Mouse (Mus musculus) thymus, adult 2 months (tissue): ENCODE results near the gene Klhl10. TPM values are rescaled to one million over a fixed set of nuclear protein-coding genes. Genes with fewer than 3 reads are reported as not detected.
A peak's percentile ranks its signal among the peaks of the same experiment; 100 is the strongest.

Source experiments
- DNase-seq: peaks from one replicate; pipeline ENCODE4 v3.0.0; 2021
- H3K27ac ChIP-seq: fragments of 200-500 bp; 2 replicates; pipeline ENCODE4 v1.5.1; 2012; ENCODE audit warnings: low read length, control low read depth; ENCODE audit not compliant: control insufficient read depth, insufficient read depth
- H3K27me3 ChIP-seq: fragments of 200-500 bp; 2 replicates; pipeline ENCODE4 v1.6.1; 2012; ENCODE audit warnings: mild to moderate bottlenecking, low read length, moderate library complexity, mixed read lengths; ENCODE audit not compliant: control insufficient read depth, insufficient read depth
- H3K36me3 ChIP-seq: fragments of 200-500 bp; 2 replicates; pipeline ENCODE4 v1.6.1; 2012; ENCODE audit warnings: mild to moderate bottlenecking, low read length, moderate library complexity; ENCODE audit not compliant: control insufficient read depth, insufficient read depth
- H3K4me1 ChIP-seq: fragments of 200-500 bp; replicated peaks from 2 replicates; pipeline ENCODE4 v1.6.1; 2012; ENCODE audit warnings: low read length; ENCODE audit not compliant: control insufficient read depth, insufficient read depth
- H3K4me3 ChIP-seq: fragments of 200-500 bp; 2 replicates; pipeline ENCODE4 v1.5.1; 2012; ENCODE audit warnings: mild to moderate bottlenecking, low read length, control low read depth, moderate library complexity; ENCODE audit not compliant: control insufficient read depth, insufficient read depth
- CTCF ChIP-seq: fragments of 200-500 bp; IDR thresholded peaks from 2 replicates; pipeline ENCODE4 v1.5.1; 2012; ENCODE audit warnings: mild to moderate bottlenecking, control low read depth, low read length, moderate library complexity, borderline replicate concordance; ENCODE audit not compliant: control insufficient read depth, poor library complexity, insufficient read depth; ENCODE audit errors: extremely low read depth
- POLR2A ChIP-seq: fragments of 200-500 bp; IDR thresholded peaks from 2 replicates; pipeline ENCODE4 v1.6.1; 2012; ENCODE audit warnings: mild to moderate bottlenecking, low read length, control low read depth, moderate library complexity; ENCODE audit not compliant: control insufficient read depth, poor library complexity, insufficient read depth; ENCODE audit errors: extremely low read depth
- WGBS: fragments of 180-500 bp; shearing (Covaris S2); methylation state at CpG from one replicate; pipeline ENCODE4 v1.1.7; 2018; 5-methylcytosine and 5-hydroxymethylcytosine counted together
- polyA plus RNA-seq: library from polyadenylated mRNA; depleted of rRNA; stranded (reverse); fragments of >200 nt; gene quantifications from 2 replicates; pipeline ENCODE4 v1.2.3, GENCODE M21; 2012

Gene Klhl10
- polyA plus RNA-seq, 1 experiment, result 0.58 TPM

GRCm38 (mm10) chr11:100396886-100397599 lies 44.7 kb upstream of the Klhl10 start:
- H3K27me3 ChIP-seq, result no peaks in the 10 kb centered on the region

GRCm38 (mm10) chr11:100397600-100398389 lies 43.9 kb upstream of the Klhl10 start, which contains the start of gene Jup:
Gene Jup (minus strand): TSS chr11:100397763.
- Histone ChIP-seq H3K36me3 (no peaks in the 10 kb centered on the region), H3K4me3 (peak within 1 kb of the TSS; percentile 60), H3K27ac (peak within 1 kb of the TSS; percentile 32), H3K4me1 (peaks cover 61% of the 10 kb centered on the region), H3K27me3 (no peaks in the 10 kb centered on the region)
- 0 out of 2 replicates have a peak, but pooled peaks have one; percentile 6 for TF ChIP-seq CTCF
- TF ChIP-seq POLR2A, result peak; percentile 71; the same call in 1 of the 2 replicates
- WGBS, result 8% methylated on average over 37 of the region's 37 CpGs
- DNase-seq, result peak; percentile 94

More at GRCm38 (mm10) chr11:100396886-100397599, 44.7 kb upstream of the Klhl10 start:
- TF ChIP-seq POLR2A, result 0 out of 2 replicates have a peak, but pooled peaks have one; percentile 28
- peak; percentile 47; the same call in 1 of the 2 replicates for TF ChIP-seq CTCF
- whole genome bisulfite sequencing, result 4% methylated on average over 42 of the region's 42 CpGs
- H3K4me3 ChIP-seq, result peak overlapping the region; percentile 60
- peak; percentile 67 for DNase-seq
- H3K27ac ChIP-seq, result peak overlapping the region; percentile 32
- H3K4me1 ChIP-seq, result peaks cover 61% of the 10 kb centered on the region
- no peaks in the 10 kb centered on the region for H3K36me3 ChIP-seq

- no peak overlapping the region for H3K4me3 ChIP-seq
- no peak for DNase-seq
- H3K27ac ChIP-seq, result no peak overlapping the region
- no peaks in the 10 kb centered on the region for H3K27me3 ChIP-seq
- H3K36me3 ChIP-seq, result no peaks in the 10 kb centered on the region
- WGBS, result 90% methylated on average over 7 of the region's 7 CpGs
- H3K4me1 ChIP-seq, result peaks cover 57% of the 10 kb centered on the region
- TF ChIP-seq POLR2A, result no peak
Observed at GRCm38 (mm10) chr11:100398517-100398916, 43.2 kb upstream of the Klhl10 start.

- 24% methylated on average over 9 of the region's 9 CpGs for WGBS
- Histone ChIP-seq H3K27me3 (no peaks in the 10 kb centered on the region), H3K4me1 (peaks cover 52% of the 10 kb centered on the region), H3K36me3 (no peaks in the 10 kb centered on the region), H3K27ac (peak overlapping the region; percentile 89), H3K4me3 (no peak overlapping the region)
- TF ChIP-seq CTCF (no peak), POLR2A (no peak)
- DNase-seq, result peak; percentile 59
Observed at GRCm38 (mm10) chr11:100399320-100399719, 42.4 kb upstream of the Klhl10 start.

GRCm38 (mm10) chr11:100399727-100400538 lies 41.8 kb upstream of the Klhl10 start:
- H3K4me3 ChIP-seq, result no peak overlapping the region
- TF ChIP-seq CTCF (no peak), POLR2A (no peak)
- 87% methylated on average over 12 of the region's 12 CpGs for WGBS
- H3K27ac ChIP-seq, result peak overlapping the region; percentile 20; the same call in 1 of the 2 replicates
- no peaks in the 10 kb centered on the region for H3K36me3 ChIP-seq
- peaks cover 47% of the 10 kb centered on the region for H3K4me1 ChIP-seq
- H3K27me3 ChIP-seq, result no peaks in the 10 kb centered on the region
- DNase-seq, result no peak

- 82% methylated on average over 6 of the region's 6 CpGs for WGBS
- Histone ChIP-seq H3K4me1 (peaks cover 40% of the 10 kb centered on the region), H3K27ac (no peak overlapping the region)
Observed at GRCm38 (mm10) chr11:100400842-100401241, 40.9 kb upstream of the Klhl10 start.

More at GRCm38 (mm10) chr11:100400842-100401241, 40.9 kb upstream of the Klhl10 start:
- DNase-seq, result no peak
- no peaks in the 10 kb centered on the region for H3K27me3 ChIP-seq
- TF ChIP-seq POLR2A (no peak), CTCF (no peak)
- H3K36me3 ChIP-seq, result no peaks in the 10 kb centered on the region
- H3K4me3 ChIP-seq, result no peak overlapping the region
